Mouse (Mus musculus): ENCODE results near the gene Foxl1. TPM values are rescaled to one million over a fixed set of nuclear protein-coding genes. Genes with fewer than 3 reads are reported as not detected.

The Foxl1 gene
- polyA plus RNA-seq, 1 experiment, result 1.1 TPM

GRCm38 (mm10) chr8:121162413-121162812 is 34.7 kb downstream of the Foxl1 start:
- TF ChIP-seq POLR2A (IDR thresholded peaks at IDR 0.05; ENCODE audit: low read depth, low read length) (no peak), CTCF (IDR thresholded peaks at IDR 0.05; ENCODE audit: borderline replicate concordance, insufficient read depth, low read length) (no peak)
- no peak overlapping the region for H3K4me3 ChIP-seq (ENCODE audit: insufficient read depth, low read length)
- no peaks in the 10 kb centered on the region; the same call in 1 of the 2 replicates for H3K4me1 ChIP-seq (ENCODE audit: control insufficient read depth, insufficient read depth, low read length)
- H3K27ac ChIP-seq (ENCODE audit: insufficient read depth, low read length), result no peak overlapping the region

- Histone ChIP-seq H3K4me1 (ENCODE audit: control insufficient read depth, insufficient read depth, low read length) (no peaks in the 10 kb centered on the region; the same call in 1 of the 2 replicates), H3K27ac (ENCODE audit: insufficient read depth, low read length) (no peak overlapping the region), H3K4me3 (ENCODE audit: insufficient read depth, low read length) (no peak overlapping the region)
- TF ChIP-seq POLR2A (IDR thresholded peaks at IDR 0.05; ENCODE audit: low read depth, low read length) (no peak), CTCF (IDR thresholded peaks at IDR 0.05; ENCODE audit: borderline replicate concordance, insufficient read depth, low read length) (no peak)
These were observed 35.4 kb downstream of the Foxl1 start for GRCm38 (mm10) chr8:121162906-121163695.

GRCm38 (mm10) chr8:121164017-121164469 is 36.3 kb downstream of the Foxl1 start:
- no peak overlapping the region for H3K4me3 ChIP-seq (ENCODE audit: insufficient read depth, low read length)
- H3K27ac ChIP-seq (ENCODE audit: insufficient read depth, low read length), result no peak overlapping the region
- TF ChIP-seq POLR2A (IDR thresholded peaks at IDR 0.05; ENCODE audit: low read depth, low read length) (no peak), CTCF (IDR thresholded peaks at IDR 0.05; ENCODE audit: borderline replicate concordance, insufficient read depth, low read length) (no peak)
- H3K4me1 ChIP-seq (ENCODE audit: control insufficient read depth, insufficient read depth, low read length), result no peaks in the 10 kb centered on the region; the same call in 1 of the 2 replicates

GRCm38 (mm10) chr8:121168033-121168432 is 40.3 kb downstream of the Foxl1 start:
- Histone ChIP-seq H3K27ac (ENCODE audit: insufficient read depth, low read length) (no peak overlapping the region), H3K4me1 (ENCODE audit: control insufficient read depth, insufficient read depth, low read length) (no peaks in the 10 kb centered on the region; the same call in 1 of the 2 replicates), H3K4me3 (ENCODE audit: insufficient read depth, low read length) (no peak overlapping the region)
- TF ChIP-seq CTCF (IDR thresholded peaks at IDR 0.05; ENCODE audit: borderline replicate concordance, insufficient read depth, low read length) (no peak), POLR2A (IDR thresholded peaks at IDR 0.05; ENCODE audit: low read depth, low read length) (no peak)

- no peaks in the 10 kb centered on the region for H3K4me1 ChIP-seq (ENCODE audit: control insufficient read depth, insufficient read depth, low read length)
- H3K4me3 ChIP-seq (ENCODE audit: insufficient read depth, low read length), result no peak overlapping the region
- no peak for TF ChIP-seq POLR2A (IDR thresholded peaks at IDR 0.05; ENCODE audit: low read depth, low read length)
- no peak for TF ChIP-seq CTCF (IDR thresholded peaks at IDR 0.05; ENCODE audit: borderline replicate concordance, insufficient read depth, low read length)
- H3K27ac ChIP-seq (ENCODE audit: insufficient read depth, low read length), result no peak overlapping the region; the same call in 1 of the 2 replicates
These were observed 42.4 kb downstream of the Foxl1 start for GRCm38 (mm10) chr8:121170116-121170515.

GRCm38 (mm10) chr8:121170626-121171552 is 43.1 kb downstream of the Foxl1 start:
- Histone ChIP-seq H3K4me1 (ENCODE audit: control insufficient read depth, insufficient read depth, low read length) (no peaks in the 10 kb centered on the region), H3K4me3 (ENCODE audit: insufficient read depth, low read length) (no peak overlapping the region), H3K27ac (ENCODE audit: insufficient read depth, low read length) (no peak overlapping the region)
- TF ChIP-seq CTCF (IDR thresholded peaks at IDR 0.05; ENCODE audit: borderline replicate concordance, insufficient read depth, low read length) (no peak), POLR2A (IDR thresholded peaks at IDR 0.05; ENCODE audit: low read depth, low read length) (no peak)

- Histone ChIP-seq H3K27ac (ENCODE audit: insufficient read depth, low read length) (no peak overlapping the region), H3K4me3 (ENCODE audit: insufficient read depth, low read length) (no peak overlapping the region), H3K4me1 (ENCODE audit: control insufficient read depth, insufficient read depth, low read length) (no peaks in the 10 kb centered on the region)
- TF ChIP-seq CTCF (IDR thresholded peaks at IDR 0.05; ENCODE audit: borderline replicate concordance, insufficient read depth, low read length) (no peak), POLR2A (IDR thresholded peaks at IDR 0.05; ENCODE audit: low read depth, low read length) (no peak)
These were observed 44.8 kb downstream of the Foxl1 start for GRCm38 (mm10) chr8:121172567-121172966.

- no peak for TF ChIP-seq POLR2A (IDR thresholded peaks at IDR 0.05; ENCODE audit: low read depth, low read length)
- no peak for TF ChIP-seq CTCF (IDR thresholded peaks at IDR 0.05; ENCODE audit: borderline replicate concordance, insufficient read depth, low read length)
- Histone ChIP-seq H3K4me3 (ENCODE audit: insufficient read depth, low read length) (no peak overlapping the region), H3K4me1 (ENCODE audit: control insufficient read depth, insufficient read depth, low read length) (no peaks in the 10 kb centered on the region), H3K27ac (ENCODE audit: insufficient read depth, low read length) (no peak overlapping the region)
These were observed 46.4 kb downstream of the Foxl1 start for GRCm38 (mm10) chr8:121174178-121174577.

GRCm38 (mm10) chr8:121174721-121175539 is 47.2 kb downstream of the Foxl1 start:
- H3K4me1 ChIP-seq (ENCODE audit: control insufficient read depth, insufficient read depth, low read length), result no peaks in the 10 kb centered on the region
- H3K4me3 ChIP-seq (ENCODE audit: insufficient read depth, low read length), result no peak overlapping the region
- TF ChIP-seq POLR2A (IDR thresholded peaks at IDR 0.05; ENCODE audit: low read depth, low read length), result no peak
- TF ChIP-seq CTCF (IDR thresholded peaks at IDR 0.05; ENCODE audit: borderline replicate concordance, insufficient read depth, low read length), result no peak
- H3K27ac ChIP-seq (ENCODE audit: insufficient read depth, low read length), result no peak overlapping the region
